Mouse (Mus musculus) brain, embryonic 14.5 days (tissue): ENCODE data around the gene Ccdc93.

Experiments used
- CTCF ChIP-seq: fragments of 200-500 bp; IDR thresholded peaks from 2 replicates; pipeline ENCODE4 v1.5.1; 2012; ENCODE audit warnings: inconsistent platforms, mild to moderate bottlenecking, moderate library complexity, borderline replicate concordance; ENCODE audit not compliant: insufficient read depth, insufficient read length; ENCODE audit errors: extremely low read depth
- POLR2A ChIP-seq: fragments of 200-500 bp; IDR thresholded peaks from 2 replicates; pipeline ENCODE4 v1.6.1; 2012; ENCODE audit warnings: mild to moderate bottlenecking, inconsistent platforms, borderline replicate concordance; ENCODE audit not compliant: poor library complexity, insufficient read depth, insufficient read length, severe bottlenecking; ENCODE audit errors: extremely low read depth

DNA sequence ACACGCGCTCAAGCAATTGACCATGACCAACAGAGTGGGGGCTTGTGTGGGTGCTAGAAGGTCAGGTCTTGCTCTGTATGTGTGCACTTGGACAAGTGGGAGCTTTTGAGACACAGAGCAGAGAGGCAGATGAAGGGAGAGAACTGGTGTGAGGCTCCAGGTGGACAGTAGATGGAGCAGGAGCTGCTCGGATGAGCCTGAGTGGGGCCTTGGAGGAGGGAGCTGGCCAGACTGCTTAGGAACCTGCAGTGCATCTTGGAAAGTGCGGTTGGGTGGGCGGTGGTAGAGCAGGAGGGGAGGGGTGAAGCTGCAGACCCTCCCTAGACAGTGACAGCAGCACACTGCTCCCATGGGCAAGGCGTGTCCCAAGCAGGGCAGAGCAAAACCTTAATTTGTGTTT is 29.2 kb downstream of the Ccdc93 start:
- TF ChIP-seq CTCF (0 out of 2 replicates have a peak, but pooled peaks have one; percentile 8), POLR2A (no peak)
